Mouse (Mus musculus) cerebellum, adult 2 months (tissue): ENCODE data around the gene Tmem165. TPM values are rescaled to one million over a fixed set of nuclear protein-coding genes. Genes with fewer than 3 reads are reported as not detected.
A peak's percentile ranks its signal among the peaks of the same experiment; 100 is the strongest.

Experiments
- DNase-seq, 2 experiments: peaks; one replicate each; pipeline ENCODE4 v3.0.0; 2021
- H3K27ac ChIP-seq: fragments of 200-500 bp; 2 replicates; pipeline ENCODE4 v1.5.1; 2012; ENCODE audit warnings: low read length, control low read depth, inconsistent platforms; ENCODE audit not compliant: insufficient read depth
- H3K27me3 ChIP-seq: fragments of 200-500 bp; 2 replicates; pipeline ENCODE4 v1.6.1; 2012; ENCODE audit warnings: inconsistent platforms, mild to moderate bottlenecking, low read length, moderate library complexity; ENCODE audit not compliant: control insufficient read depth, insufficient read depth
- H3K4me1 ChIP-seq: fragments of 200-500 bp; 2 replicates; pipeline ENCODE4 v1.6.1; 2011; ENCODE audit warnings: low read length; ENCODE audit not compliant: control insufficient read depth, insufficient read depth
- H3K4me3 ChIP-seq: fragments of 200-500 bp; replicated peaks from 2 replicates; pipeline ENCODE3; 2011; ENCODE audit warnings: mild to moderate bottlenecking, low read depth, low read length, control low read depth; ENCODE audit not compliant: insufficient read depth
- CTCF ChIP-seq: fragments of 200-500 bp; IDR thresholded peaks from 2 replicates; pipeline ENCODE4 v1.5.1; 2011; ENCODE audit warnings: low read depth, mild to moderate bottlenecking, control low read depth, low read length, moderate library complexity, borderline replicate concordance; ENCODE audit not compliant: insufficient read depth
- POLR2A ChIP-seq: fragments of 200-500 bp; IDR thresholded peaks from 2 replicates; pipeline ENCODE4 v1.6.1; 2011; ENCODE audit warnings: low read length, control low read depth, borderline replicate concordance; ENCODE audit not compliant: insufficient read depth
- WGBS: fragments of 180-500 bp; shearing (Covaris S2); methylation state at CpG from one replicate; pipeline ENCODE4 v1.1.7; 2018; 5-methylcytosine and 5-hydroxymethylcytosine counted together
- polyA plus RNA-seq: library from polyadenylated mRNA; depleted of rRNA; stranded (reverse); fragments of >200 nt; gene quantifications from 2 replicates; pipeline ENCODE4 v1.2.3, GENCODE M21; 2012; rRNA removed

Tmem165 gene
- 36.7 and 37.5 TPM in 2 replicates for polyA plus RNA-seq

GRCm38 (mm10) chr5:76183750-76184261 is at the start of gene Tmem165:
TSS of gene Tmem165 (plus strand) at chr5:76183880.
- Histone ChIP-seq H3K27me3 (no peaks in the 10 kb centered on the region), H3K4me1 (peaks cover 5% of the 10 kb centered on the region; the same call in 1 of the 2 replicates), H3K27ac (peak within 1 kb of the TSS; percentile 15), H3K4me3 (peak within 1 kb of the TSS; percentile 61)
- peak; percentile 96 to 97 for DNase-seq
- TF ChIP-seq CTCF (no peak), POLR2A (peak; percentile 77)
- under 1% methylated on average over 57 of the region's 62 CpGs for WGBS

DNA sequence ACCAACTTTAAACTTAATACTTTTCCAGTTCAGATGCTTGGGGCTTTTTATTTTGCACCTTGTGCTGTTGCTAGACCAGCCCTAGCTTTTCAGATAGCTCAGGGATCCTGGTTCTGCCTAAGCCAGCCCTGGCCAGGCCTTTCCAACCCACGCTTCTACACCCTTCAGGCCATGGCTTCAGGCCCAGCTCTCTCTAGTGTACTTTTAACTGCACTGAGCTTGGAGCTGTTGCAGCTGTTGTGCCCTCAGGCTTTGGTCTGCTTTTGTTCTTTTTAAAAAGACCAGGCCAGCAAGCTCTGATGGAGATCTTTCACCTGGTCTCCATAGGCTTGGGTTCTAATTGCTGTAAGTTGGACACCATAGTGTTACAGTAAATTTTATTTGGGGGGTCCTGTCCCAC is 48.0 kb upstream of the Tmem165 start:
- no peak for TF ChIP-seq POLR2A
- TF ChIP-seq CTCF = no peak
- H3K27ac ChIP-seq = no peak overlapping the region
- DNase-seq = no peak
- H3K4me3 ChIP-seq = no peak overlapping the region
- H3K4me1 ChIP-seq = no peaks in the 10 kb centered on the region
- WGBS = 72% methylated on average over 1 of the region's 1 CpGs
- no peaks in the 10 kb centered on the region for H3K27me3 ChIP-seq

- H3K27me3 ChIP-seq = no peaks in the 10 kb centered on the region
- no peak for TF ChIP-seq CTCF
- WGBS = 89% methylated on average over 3 of the region's 3 CpGs
- no peak overlapping the region for H3K4me3 ChIP-seq
- DNase-seq = no peak
- H3K27ac ChIP-seq = no peak overlapping the region
- no peaks in the 10 kb centered on the region for H3K4me1 ChIP-seq
These were observed 47.4 kb upstream of the Tmem165 start for GRCm38 (mm10) chr5:76136271-76136670.

GRCm38 (mm10) chr5:76137586-76137985 is 46.1 kb upstream of the Tmem165 start:
- Histone ChIP-seq H3K27me3 (no peaks in the 10 kb centered on the region), H3K27ac (no peak overlapping the region), H3K4me3 (no peak overlapping the region), H3K4me1 (no peaks in the 10 kb centered on the region)
- DNase-seq = no peak
- 100% methylated on average over 1 of the region's 1 CpGs for WGBS
- TF ChIP-seq CTCF (no peak), POLR2A (no peak)

DNA sequence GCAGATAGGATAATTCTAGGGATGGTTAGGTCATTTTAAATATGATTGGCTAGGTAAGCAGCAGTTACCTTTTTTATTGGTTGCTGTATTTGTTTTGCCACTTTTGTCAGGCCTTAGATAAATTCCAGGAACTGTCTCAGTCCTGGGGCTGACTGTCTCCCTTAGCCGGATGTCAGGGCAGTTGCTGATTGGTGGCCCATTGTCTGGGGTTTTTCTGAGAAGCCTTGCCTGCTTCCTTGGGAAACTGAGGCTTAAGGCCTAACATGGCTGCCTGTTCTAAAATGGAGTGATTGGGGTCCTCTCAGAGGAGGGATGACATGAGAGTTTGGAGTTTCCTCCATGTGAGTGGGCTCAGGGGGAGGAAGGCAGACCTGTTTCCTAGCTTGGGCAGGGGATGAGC is 45.6 kb upstream of the Tmem165 start:
- 92% methylated on average over 1 of the region's 1 CpGs for WGBS
- Histone ChIP-seq H3K4me1 (no peaks in the 10 kb centered on the region), H3K4me3 (no peak overlapping the region), H3K27ac (no peak overlapping the region), H3K27me3 (no peaks in the 10 kb centered on the region)
- no peak for TF ChIP-seq CTCF
- no peak for TF ChIP-seq POLR2A
- no peak for DNase-seq

- 65% methylated on average over 10 of the region's 10 CpGs for WGBS
- no peak overlapping the region for H3K4me3 ChIP-seq
- TF ChIP-seq CTCF (no peak), POLR2A (no peak)
- no peak overlapping the region for H3K27ac ChIP-seq
- H3K27me3 ChIP-seq = no peaks in the 10 kb centered on the region
- DNase-seq = no peak
- H3K4me1 ChIP-seq = no peaks in the 10 kb centered on the region
These were observed 45.2 kb upstream of the Tmem165 start for GRCm38 (mm10) chr5:76138512-76138911.

GRCm38 (mm10) chr5:76139171-76139671 is 44.5 kb upstream of the Tmem165 start:
- WGBS = 37% methylated on average over 7 of the region's 7 CpGs
- H3K27me3 ChIP-seq = no peaks in the 10 kb centered on the region
- no peak overlapping the region for H3K4me3 ChIP-seq
- no peaks in the 10 kb centered on the region for H3K4me1 ChIP-seq
- DNase-seq = peak in 1 of 2 experiments; percentile 16
- TF ChIP-seq CTCF = no peak
- no peak for TF ChIP-seq POLR2A
- H3K27ac ChIP-seq = no peak overlapping the region
